Mouse (Mus musculus) hindbrain, embryonic 15.5 days (tissue): ENCODE data around the gene Lingo4. TPM values are rescaled to one million over a fixed set of nuclear protein-coding genes. Genes with fewer than 3 reads are reported as not detected.

ENCODE experiments used
- ATAC-seq: fragments of 200-750 bp; cut with Nextera tagmentation; 2 replicates; pipeline ENCODE4 v1.8.0; 2017; ENCODE audit warnings: low read depth, moderate number of reproducible peaks, moderate TSS enrichment; ENCODE audit not compliant: low FRiP score
- H3K27ac ChIP-seq: fragments of 300-500 bp; sonication (generic); replicated peaks from 2 replicates; pipeline ENCODE4 v1.5.1; 2015; ENCODE audit warnings: mild to moderate bottlenecking, inconsistent platforms
- H3K27me3 ChIP-seq: fragments of 300-500 bp; sonication (generic); 2 replicates; pipeline ENCODE4 v1.6.1; 2015; ENCODE audit warnings: control low read depth, inconsistent platforms
- H3K36me3 ChIP-seq: fragments of 300-500 bp; sonication (generic); 2 replicates; pipeline ENCODE4 v1.6.1; 2015; ENCODE audit warnings: control low read depth, inconsistent platforms
- H3K4me1 ChIP-seq: fragments of 300-500 bp; sonication (generic); replicated peaks from 2 replicates; pipeline ENCODE4 v1.6.1; 2015; ENCODE audit warnings: control low read depth, inconsistent platforms
- H3K4me2 ChIP-seq: fragments of 300-500 bp; sonication (generic); 2 replicates; pipeline ENCODE4 v1.6.1; 2015; ENCODE audit warnings: moderate library complexity, mild to moderate bottlenecking, inconsistent platforms
- H3K4me3 ChIP-seq: fragments of 300-500 bp; sonication (generic); 2 replicates; pipeline ENCODE4 v1.5.1; 2015; ENCODE audit warnings: mild to moderate bottlenecking, inconsistent platforms
- H3K9ac ChIP-seq: fragments of 300-500 bp; sonication (generic); 2 replicates; pipeline ENCODE4 v1.6.1; 2015; ENCODE audit warnings: inconsistent platforms
- H3K9me3 ChIP-seq: fragments of 300-500 bp; sonication (generic); 2 replicates; pipeline ENCODE4 v1.6.1; 2016; ENCODE audit warnings: control low read depth, inconsistent platforms
- WGBS: fragments of 180-500 bp; shearing (Covaris S2); methylation state at CpG from one replicate; pipeline ENCODE4 v1.1.7; 2015; 5-methylcytosine and 5-hydroxymethylcytosine counted together
- polyA plus RNA-seq: library from polyadenylated mRNA; unstranded; fragments of >200 nt; fragmentation: Nextera tagmentation; extraction: Ambion mirVana; gene quantifications from 2 replicates; pipeline ENCODE4 v1.2.1, GENCODE M21; 2015

Lingo4 gene
- polyA plus RNA-seq: 1.7 and 1.8 TPM in 2 replicates

GRCm38 (mm10) chr3:94398217-94398616, at the start of gene Lingo4:
Gene Lingo4 (plus strand): TSS chr3:94398517.
- H3K36me3 ChIP-seq: no peaks in the 10 kb centered on the region
- ATAC-seq: no peak
- H3K4me3 ChIP-seq: peak within 1 kb of the TSS; percentile 42
- WGBS: 79% methylated on average over 6 of the region's 6 CpGs
- 0 out of 2 replicates have a peak, but pooled peaks cover 8% of the 10 kb centered on the region for H3K27me3 ChIP-seq
- H3K9me3 ChIP-seq: no peaks in the 10 kb centered on the region
- H3K27ac ChIP-seq: peak within 1 kb of the TSS; percentile 22
- peaks cover 18% of the 10 kb centered on the region for H3K4me1 ChIP-seq
- H3K4me2 ChIP-seq: peak within 1 kb of the TSS; percentile 79
- H3K9ac ChIP-seq: peak within 1 kb of the TSS; percentile 57

DNA sequence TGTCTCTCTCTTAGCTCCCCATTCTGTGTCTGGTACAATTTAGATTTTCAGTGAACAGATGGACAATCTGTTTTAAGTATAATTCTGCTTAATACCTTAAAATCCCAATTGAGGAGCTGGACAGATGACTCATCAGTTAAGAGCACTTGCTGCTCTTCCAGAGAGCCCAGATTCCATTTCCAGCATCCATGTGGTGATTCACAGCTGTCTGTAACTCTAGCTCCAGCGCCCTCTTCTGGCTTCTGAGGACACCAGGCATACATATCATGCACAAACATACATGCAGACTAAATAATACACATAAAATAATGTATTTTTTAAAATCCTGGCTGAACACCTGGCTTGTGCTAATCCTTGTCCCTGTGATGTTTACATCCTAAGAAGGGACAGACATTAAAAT, 37.5 kb upstream of the Lingo4 start:
- WGBS: 3% methylated on average over 1 of the region's 1 CpGs
- H3K27ac ChIP-seq: no peak overlapping the region
- ATAC-seq: no peak
- H3K9me3 ChIP-seq: no peaks in the 10 kb centered on the region
- peaks cover 2% of the 10 kb centered on the region for H3K27me3 ChIP-seq
- no peaks in the 10 kb centered on the region for H3K36me3 ChIP-seq
- peaks cover 13% of the 10 kb centered on the region for H3K4me1 ChIP-seq
- no peak overlapping the region for H3K4me3 ChIP-seq
- no peak overlapping the region for H3K4me2 ChIP-seq
- no peak overlapping the region for H3K9ac ChIP-seq

GRCm38 (mm10) chr3:94362138-94362537, 36.2 kb upstream of the Lingo4 start, which contains the start of gene C2cd4d:
Gene C2cd4d (plus strand): TSS chr3:94362438.
- peak within 1 kb of the TSS; percentile 57 for H3K4me3 ChIP-seq
- H3K36me3 ChIP-seq: no peaks in the 10 kb centered on the region
- peaks cover 2% of the 10 kb centered on the region for H3K27me3 ChIP-seq
- H3K27ac ChIP-seq: no peak within 1 kb of the TSS
- no peak for ATAC-seq
- peak within 1 kb of the TSS; percentile 75 for H3K9ac ChIP-seq
- H3K9me3 ChIP-seq: no peaks in the 10 kb centered on the region
- 29% methylated on average over 7 of the region's 7 CpGs for WGBS
- H3K4me1 ChIP-seq: peaks cover 13% of the 10 kb centered on the region
- peak within 1 kb of the TSS; percentile 94 for H3K4me2 ChIP-seq

DNA sequence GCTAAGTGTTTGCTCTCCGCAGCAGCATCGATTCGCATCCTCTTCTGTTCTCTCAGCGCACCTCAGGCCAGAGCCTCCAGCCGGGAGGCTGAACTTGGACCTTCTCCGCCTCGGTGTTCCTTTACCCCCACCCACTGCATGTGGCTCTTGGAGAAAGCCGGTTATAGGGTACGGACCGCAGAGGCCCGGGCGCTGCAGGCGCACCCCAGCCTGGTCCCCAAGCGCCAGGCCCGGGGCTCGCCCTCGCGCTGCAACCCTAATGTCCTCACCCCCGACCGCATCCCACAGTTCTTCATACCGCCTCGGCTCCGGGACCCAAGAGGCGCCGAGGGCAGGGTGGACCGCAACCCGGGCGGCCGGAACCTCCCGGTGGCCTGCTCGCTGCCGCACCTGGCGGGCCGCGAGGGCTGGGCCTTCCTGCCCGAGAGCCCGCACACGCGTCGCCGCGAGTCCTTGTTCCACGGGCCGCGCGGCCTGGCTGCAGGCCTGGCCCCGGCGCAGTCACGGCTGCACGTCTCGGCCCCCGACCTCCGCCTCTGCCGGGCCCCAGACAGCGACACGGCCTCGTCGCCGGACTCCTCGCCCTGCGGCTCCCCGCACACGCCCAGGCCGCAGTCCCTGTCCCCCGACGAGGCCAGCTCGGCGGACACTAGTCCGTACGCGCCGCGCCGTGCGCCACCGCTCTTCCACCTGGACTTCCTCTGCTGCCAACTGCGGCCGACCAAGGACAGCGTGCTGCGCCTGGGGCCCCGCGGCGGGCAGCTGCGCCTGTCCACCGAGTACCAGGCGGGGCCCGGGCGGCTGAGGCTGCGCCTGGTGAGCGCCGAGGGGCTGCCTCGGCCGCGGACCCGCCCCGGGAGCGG, 34.8 kb upstream of the Lingo4 start:
- no peaks in the 10 kb centered on the region for H3K9me3 ChIP-seq
- peak overlapping the region; percentile 57 for H3K4me3 ChIP-seq
- WGBS: 5% methylated on average over 97 of the region's 97 CpGs
- H3K4me1 ChIP-seq: peaks cover 13% of the 10 kb centered on the region
- peak overlapping the region; percentile 94 for H3K4me2 ChIP-seq
- peak overlapping the region; percentile 75 for H3K9ac ChIP-seq
- peak overlapping the region; percentile 43 for H3K27ac ChIP-seq
- peaks cover 2% of the 10 kb centered on the region for H3K27me3 ChIP-seq
- no peaks in the 10 kb centered on the region for H3K36me3 ChIP-seq
- peak; percentile 59 for ATAC-seq

DNA sequence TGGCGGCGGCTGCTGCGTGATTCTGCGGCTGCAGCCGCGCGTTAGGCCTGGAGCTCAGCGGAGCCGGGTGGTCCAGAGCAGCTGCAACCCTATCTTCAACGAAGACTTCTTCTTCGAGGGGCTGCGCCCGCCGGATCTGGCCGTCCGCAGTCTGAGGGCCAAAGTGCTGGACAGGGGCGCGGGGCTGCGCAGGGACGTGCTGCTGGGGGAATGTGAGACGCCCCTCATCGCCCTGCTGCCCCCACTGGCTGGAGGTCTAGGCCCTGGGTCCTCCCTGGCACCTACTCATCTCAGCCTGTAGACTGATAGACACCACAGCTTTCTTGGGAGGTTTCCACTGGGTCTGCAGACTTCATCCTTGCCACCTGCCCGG, 34.2 kb upstream of the Lingo4 start:
- Histone ChIP-seq H3K9me3 (no peaks in the 10 kb centered on the region), H3K4me2 (peak overlapping the region; percentile 94), H3K27ac (peak overlapping the region; percentile 43), H3K4me3 (peak overlapping the region; percentile 57), H3K27me3 (peaks cover 2% of the 10 kb centered on the region), H3K4me1 (peaks cover 13% of the 10 kb centered on the region), H3K36me3 (no peaks in the 10 kb centered on the region), H3K9ac (peak overlapping the region; percentile 75)
- ATAC-seq: peak; percentile 72
- WGBS: 4% methylated on average over 23 of the region's 23 CpGs

GRCm38 (mm10) chr3:94366761-94367160, 31.6 kb upstream of the Lingo4 start:
- peak; percentile 35; the same call in 1 of the 2 replicates for ATAC-seq
- WGBS: 20% methylated on average over 3 of the region's 3 CpGs
- Histone ChIP-seq H3K9me3 (no peaks in the 10 kb centered on the region), H3K27ac (no peak overlapping the region), H3K4me3 (no peak overlapping the region), H3K4me2 (no peak overlapping the region), H3K27me3 (peaks cover 2% of the 10 kb centered on the region), H3K36me3 (no peaks in the 10 kb centered on the region), H3K4me1 (peaks cover 19% of the 10 kb centered on the region), H3K9ac (no peak overlapping the region)

GRCm38 (mm10) chr3:94367511-94367910, 30.8 kb upstream of the Lingo4 start:
- H3K27ac ChIP-seq: no peak overlapping the region
- no peak for ATAC-seq
- H3K4me1 ChIP-seq: peaks cover 26% of the 10 kb centered on the region
- no peak overlapping the region for H3K4me2 ChIP-seq
- no peaks in the 10 kb centered on the region for H3K9me3 ChIP-seq
- no peaks in the 10 kb centered on the region for H3K36me3 ChIP-seq
- no peak overlapping the region for H3K4me3 ChIP-seq
- peaks cover 2% of the 10 kb centered on the region for H3K27me3 ChIP-seq
- no peak overlapping the region for H3K9ac ChIP-seq
- 81% methylated on average over 6 of the region's 6 CpGs for WGBS

DNA sequence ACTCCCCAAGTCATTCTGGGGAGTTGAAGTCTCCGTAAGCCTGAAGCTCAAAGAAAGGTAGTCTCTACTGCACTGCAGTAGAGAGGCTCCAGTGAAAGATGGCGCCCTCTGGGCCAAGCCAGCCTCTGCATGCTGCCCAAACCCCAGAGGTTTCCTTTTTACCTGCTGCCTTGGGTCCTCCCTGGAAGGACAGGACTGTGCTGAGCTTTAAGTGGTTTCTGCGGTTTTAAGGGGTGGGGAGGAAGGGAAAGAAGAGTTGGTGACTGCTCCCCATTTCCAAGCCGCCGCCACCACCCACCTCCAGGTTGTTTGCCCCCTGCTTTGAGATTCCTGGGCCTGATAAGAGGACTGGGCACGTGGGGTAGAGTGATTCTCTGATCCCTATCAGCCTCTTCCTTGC, 29.7 kb upstream of the Lingo4 start:
- no peak overlapping the region for H3K9ac ChIP-seq
- WGBS: 66% methylated on average over 6 of the region's 6 CpGs

GRCm38 (mm10) chr3:94369709-94370108, 28.6 kb upstream of the Lingo4 start:
- Histone ChIP-seq H3K4me3 (no peak overlapping the region), H3K27me3 (peaks cover 2% of the 10 kb centered on the region; the same call in 1 of the 2 replicates), H3K4me2 (no peak overlapping the region), H3K36me3 (no peaks in the 10 kb centered on the region), H3K9ac (no peak overlapping the region), H3K4me1 (peaks cover 27% of the 10 kb centered on the region), H3K9me3 (no peaks in the 10 kb centered on the region), H3K27ac (no peak overlapping the region)
- ATAC-seq: no peak
- WGBS: 75% methylated on average over 2 of the region's 2 CpGs

More for the DNA sequence above, 29.7 kb upstream of the Lingo4 start:
- no peak overlapping the region for H3K4me3 ChIP-seq
- no peaks in the 10 kb centered on the region for H3K36me3 ChIP-seq
- H3K9me3 ChIP-seq: no peaks in the 10 kb centered on the region
- no peak overlapping the region for H3K27ac ChIP-seq
- H3K4me1 ChIP-seq: peaks cover 31% of the 10 kb centered on the region
- ATAC-seq: no peak
- no peak overlapping the region for H3K4me2 ChIP-seq
- peaks cover 2% of the 10 kb centered on the region; the same call in 1 of the 2 replicates for H3K27me3 ChIP-seq

DNA sequence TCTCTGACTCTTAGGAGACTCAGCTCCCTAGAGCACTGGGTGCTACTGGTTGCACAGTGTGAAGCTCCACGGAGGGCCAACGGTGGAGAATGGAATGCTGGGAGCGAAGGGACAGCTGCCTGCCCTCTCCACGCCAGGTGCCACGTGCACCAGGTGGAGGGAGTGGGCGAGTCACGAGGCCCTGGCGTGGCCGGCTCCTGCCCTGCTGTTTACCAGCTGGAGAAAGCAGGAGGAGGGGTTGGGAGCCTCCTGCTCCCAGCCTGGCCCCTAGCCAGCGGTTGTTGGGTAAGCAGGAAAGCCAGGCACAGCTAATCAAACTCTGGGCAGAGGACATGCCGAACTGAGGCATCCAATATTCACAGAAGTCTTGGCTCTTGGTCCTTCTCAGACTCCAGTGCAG, 26.7 kb upstream of the Lingo4 start:
- H3K9ac ChIP-seq: no peak overlapping the region
- H3K4me2 ChIP-seq: peak overlapping the region; percentile 48
- H3K4me1 ChIP-seq: peaks cover 27% of the 10 kb centered on the region
- no peak for ATAC-seq
- no peak overlapping the region for H3K27ac ChIP-seq
- no peaks in the 10 kb centered on the region for H3K27me3 ChIP-seq
- no peaks in the 10 kb centered on the region for H3K9me3 ChIP-seq
- 7% methylated on average over 11 of the region's 11 CpGs for WGBS
- H3K36me3 ChIP-seq: no peaks in the 10 kb centered on the region
- H3K4me3 ChIP-seq: 0 out of 2 replicates have a peak overlapping the region, but pooled peaks have one; percentile 14

GRCm38 (mm10) chr3:94372038-94372437, 26.3 kb upstream of the Lingo4 start:
- no peak for ATAC-seq
- Histone ChIP-seq H3K4me2 (peak overlapping the region; percentile 48), H3K36me3 (no peaks in the 10 kb centered on the region), H3K27ac (no peak overlapping the region), H3K9ac (no peak overlapping the region), H3K4me3 (no peak overlapping the region), H3K9me3 (no peaks in the 10 kb centered on the region), H3K4me1 (peaks cover 27% of the 10 kb centered on the region), H3K27me3 (no peaks in the 10 kb centered on the region)
- WGBS: 4% methylated on average over 3 of the region's 3 CpGs

DNA sequence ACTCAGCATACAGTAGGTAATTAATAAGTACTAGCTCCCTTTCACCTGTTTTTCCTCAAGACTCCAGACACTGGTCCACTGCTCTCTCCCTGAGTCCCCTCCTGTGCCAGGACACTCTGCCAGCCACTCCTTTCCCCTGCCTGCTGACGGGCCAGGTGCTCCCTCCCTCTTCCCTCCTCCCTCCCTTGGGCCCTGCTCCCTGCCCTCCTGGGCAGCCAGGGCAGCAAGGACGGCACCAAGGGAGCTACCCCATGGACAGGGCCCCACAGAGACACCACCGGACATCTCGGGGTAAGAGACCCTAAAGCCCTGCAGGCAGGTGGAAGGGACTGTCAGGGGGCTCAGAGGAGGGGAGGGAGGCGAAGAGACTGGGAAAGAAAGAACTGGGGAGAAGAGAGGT, 25.7 kb upstream of the Lingo4 start, which contains the start of gene Rorc:
Gene Rorc, plus strand, starts transcription at position 154 of the 400 bp plus-strand sequence.
- H3K4me2 ChIP-seq: peak within 1 kb of the TSS; percentile 48
- H3K4me1 ChIP-seq: peaks cover 27% of the 10 kb centered on the region
- H3K4me3 ChIP-seq: peak within 1 kb of the TSS; percentile 14; the same call in 1 of the 2 replicates
- no peaks in the 10 kb centered on the region for H3K9me3 ChIP-seq
- no peaks in the 10 kb centered on the region for H3K27me3 ChIP-seq
- H3K27ac ChIP-seq: no peak within 1 kb of the TSS
- WGBS: 15% methylated on average over 5 of the region's 5 CpGs
- H3K9ac ChIP-seq: no peak within 1 kb of the TSS
- H3K36me3 ChIP-seq: no peaks in the 10 kb centered on the region
- ATAC-seq: peak; percentile 17; the same call in 1 of the 2 replicates
